In genomic region chr14:52106741-52107140, GRCm38 (mm10) we compare ENCODE assay signal across 8 mouse cellular contexts. TPM values are rescaled to one million over a fixed set of nuclear protein-coding genes. Genes with fewer than 3 reads are reported as not detected.
DNase-seq lines count a peak whose midpoint lies in the region; ATAC-seq and TF ChIP-seq lines count a peak whose summit lies in the region.

No protein-coding gene starts in this region.

- peaks cover 26% of the 10 kb centered on the region for H3K4me1 ChIP-seq in bone marrow macrophage, adult 2 months (ENCODE audit: control insufficient read depth, insufficient read depth, low read length)
- H3K4me1 ChIP-seq in intestine, postnatal 0 days (replicated peaks; ENCODE audit: control insufficient read depth, insufficient read depth, low read length) = peaks cover 9% of the 10 kb centered on the region; the same call in 1 of the 2 replicates
- peaks cover 17% of the 10 kb centered on the region; the same call in 1 of the 2 replicates for H3K4me1 ChIP-seq in limb, embryonic 10.5 days
- H3K4me1 ChIP-seq in midbrain, embryonic 13.5 days (replicated peaks) = peaks cover 17% of the 10 kb centered on the region

- H3K9me3 ChIP-seq in intestine, postnatal 0 days (ENCODE audit: control insufficient read depth) = no peaks in the 10 kb centered on the region
- H3K9me3 ChIP-seq in limb, embryonic 10.5 days (replicated peaks) = no peaks in the 10 kb centered on the region
- no peaks in the 10 kb centered on the region for H3K9me3 ChIP-seq in midbrain, embryonic 13.5 days

- DNase-seq in adrenal gland, adult 2 months = peak; percentile 43
- no peak for DNase-seq in adrenal gland, postnatal 25 days
- DNase-seq in gastrocnemius, postnatal 25 days = peak; percentile 10
- no peak for DNase-seq in limb, embryonic 10.5 days (ENCODE audit: low spot score)
- peak; percentile 29 for DNase-seq in thymus, postnatal 25 days

- H3K36me3 ChIP-seq in intestine, postnatal 0 days (ENCODE audit: control insufficient read depth, insufficient read depth) = 0 out of 2 replicates have a peak, but pooled peaks cover under 1% of the 10 kb centered on the region
- H3K36me3 ChIP-seq in limb, embryonic 10.5 days = peaks cover 7% of the 10 kb centered on the region
- H3K36me3 ChIP-seq in midbrain, embryonic 13.5 days = no peaks in the 10 kb centered on the region; the same call in 1 of the 2 replicates

- H3K9ac ChIP-seq in intestine, postnatal 0 days (ENCODE audit: low read depth, low read length) = no peak overlapping the region
- peak overlapping the region; percentile 36; the same call in 1 of the 2 replicates for H3K9ac ChIP-seq in midbrain, embryonic 13.5 days (replicated peaks)

- peak overlapping the region; percentile 96 for H3K27ac ChIP-seq in bone marrow macrophage, adult 2 months (ENCODE audit: insufficient read depth, low read depth, low read length)
- H3K27ac ChIP-seq in intestine, postnatal 0 days (ENCODE audit: low read depth, low read length) = peak overlapping the region; percentile 76
- H3K27ac ChIP-seq in limb, embryonic 10.5 days = peak overlapping the region; percentile 30; the same call in 1 of the 2 replicates
- H3K27ac ChIP-seq in midbrain, embryonic 13.5 days = peak overlapping the region; percentile 62

- TF ChIP-seq CTCF in bone marrow macrophage, adult 2 months (IDR thresholded peaks at IDR 0.05; ENCODE audit: low read depth, low read length) = no peak
- no peak for TF ChIP-seq CTCF in intestine, postnatal 0 days (IDR thresholded peaks at IDR 0.05; ENCODE audit: low read depth)

- ATAC-seq in intestine, postnatal 0 days = no peak
- ATAC-seq in midbrain, embryonic 13.5 days = no peak

- TF ChIP-seq POLR2A in bone marrow macrophage, adult 2 months (IDR thresholded peaks at IDR 0.05; ENCODE audit: borderline replicate concordance, low read depth, low read length) = no peak

- 8% methylated on average over 10 of the region's 10 CpGs for WGBS in intestine, postnatal 0 days
- 30% methylated on average over 10 of the region's 10 CpGs for WGBS in limb, embryonic 10.5 days
- WGBS in midbrain, embryonic 13.5 days = 37% methylated on average over 10 of the region's 10 CpGs

- peak overlapping the region; percentile 16; the same call in 1 of the 2 replicates for H3K4me3 ChIP-seq in bone marrow macrophage, adult 2 months (ENCODE audit: insufficient read depth, low read length)
- H3K4me3 ChIP-seq in intestine, postnatal 0 days (ENCODE audit: low read depth, low read length) = no peak overlapping the region
- no peak overlapping the region for H3K4me3 ChIP-seq in limb, embryonic 10.5 days
- no peak overlapping the region for H3K4me3 ChIP-seq in midbrain, embryonic 13.5 days (replicated peaks)

- H3K27me3 ChIP-seq in intestine, postnatal 0 days (replicated peaks; ENCODE audit: control insufficient read depth, insufficient read depth, low read length) = no peaks in the 10 kb centered on the region
- H3K27me3 ChIP-seq in limb, embryonic 10.5 days (ENCODE audit: low read depth, poor library complexity, severe bottlenecking) = no peaks in the 10 kb centered on the region
- no peaks in the 10 kb centered on the region for H3K27me3 ChIP-seq in midbrain, embryonic 13.5 days

- peak overlapping the region; percentile 39 for H3K4me2 ChIP-seq in intestine, postnatal 0 days (replicated peaks; ENCODE audit: low read depth)
- no peak overlapping the region for H3K4me2 ChIP-seq in midbrain, embryonic 13.5 days (replicated peaks)

RNA-seq across cellular contexts. Expression of gene Hnrnpc, which starts 2.9 kb away (rescaled TPM):
- total RNA-seq in adrenal gland, adult 2 months (2021) = 100 to 1,000 TPM; 240 to 298 TPM
- polyA plus RNA-seq in adrenal gland, adult 2 months (2012; rRNA removed) = 24.4 and 40.6 TPM in 2 replicates
- 235 and 281 TPM in 2 replicates for total RNA-seq in adrenal gland, postnatal 25 days (2021)
- 237 and 270 TPM in 2 replicates for polyA plus RNA-seq in bone marrow macrophage, adult 2 months (2012; ENCODE audit: insufficient read depth, insufficient read length, missing spikeins)
- 10 to 100 TPM; 71.5 to 72.2 TPM for total RNA-seq in gastrocnemius, postnatal 25 days (2021)
- polyA plus RNA-seq in intestine, postnatal 0 days (2015; fragmentation: Nextera tagmentation; extraction: Ambion mirVana) = 153 and 163 TPM in 2 replicates
- 898 and 916 TPM in 2 replicates for polyA plus RNA-seq in limb, embryonic 10.5 days (2016; fragmentation: Nextera tagmentation; extraction: Ambion mirVana)
- 705 and 728 TPM in 2 replicates for polyA plus RNA-seq in midbrain, embryonic 13.5 days (2015; fragmentation: Nextera tagmentation; extraction: Ambion mirVana)

RNA-seq across cellular contexts. Expression of gene Rpgrip1, which starts 3.8 kb away (rescaled TPM):
- 1 to 10 TPM in 1 of 2 experiments, under 1 TPM in 1; 0.26 to 1.2 TPM for total RNA-seq in adrenal gland, adult 2 months (2021)
- 0.33 and 0.55 TPM in 2 replicates for polyA plus RNA-seq in adrenal gland, adult 2 months (2012; rRNA removed)
- 0.38 and 0.73 TPM in 2 replicates for total RNA-seq in adrenal gland, postnatal 25 days (2021)
- polyA plus RNA-seq in bone marrow macrophage, adult 2 months (2012; ENCODE audit: insufficient read depth, insufficient read length, missing spikeins) = 1.7 and 3.4 TPM in 2 replicates
- total RNA-seq in gastrocnemius, postnatal 25 days (2021) = not detected
- 23.2 and 24.4 TPM in 2 replicates for polyA plus RNA-seq in intestine, postnatal 0 days (2015; fragmentation: Nextera tagmentation; extraction: Ambion mirVana)
- polyA plus RNA-seq in limb, embryonic 10.5 days (2016; fragmentation: Nextera tagmentation; extraction: Ambion mirVana) = 116 and 121 TPM in 2 replicates
- 60.6 and 69.4 TPM in 2 replicates for polyA plus RNA-seq in midbrain, embryonic 13.5 days (2015; fragmentation: Nextera tagmentation; extraction: Ambion mirVana)

Comparison
In these comparisons a context has a peak if more than half of its experiments do, and no peak if none do; other contexts are left out.
1. DNase-seq: peak in adrenal gland, adult 2 months (single experiment), gastrocnemius, postnatal 25 days (single experiment) and thymus, postnatal 25 days (single experiment); none in adrenal gland, postnatal 25 days (single experiment) and limb, embryonic 10.5 days (single experiment).
2. H3K27ac ChIP-seq: peak in every context shown above with its lines; median percentile 96 in bone marrow macrophage, adult 2 months; 76 in intestine, postnatal 0 days; 62 in midbrain, embryonic 13.5 days; 30 in limb, embryonic 10.5 days.